Mouse (Mus musculus) embryo, embryonic 9.5 days (tissue): ENCODE results near the gene Lrrc32.

Experiments
- DNase-seq: peaks from one replicate; pipeline ENCODE4 v3.0.0-alpha.2; 2017; ENCODE audit errors: extremely low spot score

Gene Lrrc32

GRCm38 (mm10) chr7:98544556-98544955 is 55.5 kb downstream of the Lrrc32 start:
- no peak for DNase-seq

DNA sequence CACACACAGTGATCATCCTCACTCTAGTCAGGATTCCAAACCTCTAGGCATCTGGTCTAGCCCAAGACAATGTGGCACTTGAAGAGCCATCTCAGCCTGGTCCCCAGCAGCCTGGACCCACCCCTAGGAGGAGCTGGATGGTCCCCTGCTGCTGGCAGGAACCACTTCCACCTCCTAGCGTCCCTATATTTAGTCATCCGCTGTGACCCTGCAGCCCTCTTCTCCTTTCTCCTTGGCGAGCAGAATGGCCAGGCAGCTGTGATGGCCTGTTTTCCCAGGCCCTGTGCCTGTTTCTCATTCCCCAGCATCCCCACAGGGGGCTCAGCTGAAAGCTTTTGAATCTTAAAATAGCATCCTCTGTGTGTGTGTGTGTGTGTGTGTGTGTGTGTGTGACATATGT is 59.8 kb downstream of the Lrrc32 start:
- DNase-seq = no peak

GRCm38 (mm10) chr7:98550596-98550995 is 61.5 kb downstream of the Lrrc32 start:
- no peak for DNase-seq

DNA sequence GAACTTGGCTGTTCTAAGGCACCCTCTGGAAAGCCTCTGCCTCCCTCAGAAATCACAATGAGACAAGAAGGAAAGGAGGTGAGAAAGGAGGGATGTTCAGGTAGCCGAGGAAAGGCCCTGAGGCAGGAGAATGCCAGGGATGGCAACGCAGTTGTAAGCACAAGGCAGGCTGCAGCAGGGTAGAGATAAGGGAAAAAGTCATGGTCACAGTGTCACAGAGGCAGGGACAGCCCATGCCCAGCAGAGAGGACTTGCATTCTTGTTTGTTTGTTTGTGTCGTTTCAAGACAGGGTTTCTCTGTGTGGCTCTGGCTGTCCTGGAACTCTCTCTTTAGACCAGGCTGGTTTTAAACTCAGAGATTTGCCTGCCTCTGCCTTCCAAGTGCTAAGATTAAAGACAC is 62.0 kb downstream of the Lrrc32 start:
- DNase-seq = no peak
